Mouse (Mus musculus) testis, adult 2 months (tissue): ENCODE results near the gene Kctd21. TPM values are rescaled to one million over a fixed set of nuclear protein-coding genes. Genes with fewer than 3 reads are reported as not detected.

Experiments used
- H3K27ac ChIP-seq: fragments of 200-500 bp; 2 replicates; pipeline ENCODE4 v1.5.1; 2012; ENCODE audit warnings: low read depth, low read length; ENCODE audit not compliant: control insufficient read depth, insufficient read depth
- H3K27me3 ChIP-seq: fragments of 200-500 bp; 2 replicates; pipeline ENCODE4 v1.6.1; 2012; ENCODE audit warnings: mild to moderate bottlenecking, low read length, moderate library complexity; ENCODE audit not compliant: control insufficient read depth, insufficient read depth
- H3K36me3 ChIP-seq: fragments of 200-500 bp; 2 replicates; pipeline ENCODE4 v1.6.1; 2012; ENCODE audit warnings: mild to moderate bottlenecking, low read length; ENCODE audit not compliant: control insufficient read depth, insufficient read depth
- H3K4me1 ChIP-seq: fragments of 200-500 bp; 2 replicates; pipeline ENCODE4 v1.6.1; 2012; ENCODE audit warnings: low read length; ENCODE audit not compliant: control insufficient read depth, insufficient read depth
- H3K4me3 ChIP-seq: fragments of 200-500 bp; 2 replicates; pipeline ENCODE4 v1.5.1; 2012; ENCODE audit warnings: low read depth, mild to moderate bottlenecking, low read length, moderate library complexity, mixed read lengths; ENCODE audit not compliant: control insufficient read depth
- CTCF ChIP-seq: fragments of 200-500 bp; IDR thresholded peaks from 2 replicates; pipeline ENCODE4 v1.5.1; 2012; ENCODE audit warnings: low read depth, mild to moderate bottlenecking, inconsistent platforms, low read length, moderate library complexity; ENCODE audit not compliant: control insufficient read depth, insufficient read depth, insufficient replicate concordance
- POLR2A ChIP-seq: fragments of 200-500 bp; IDR thresholded peaks from 2 replicates; pipeline ENCODE4 v1.6.1; 2012; ENCODE audit warnings: low read depth, mild to moderate bottlenecking, inconsistent platforms, low read length, moderate library complexity; ENCODE audit not compliant: control insufficient read depth
- polyA plus RNA-seq: library from polyadenylated mRNA; depleted of rRNA; stranded (reverse); fragments of >200 nt; gene quantifications from 2 replicates; pipeline ENCODE4 v1.2.3, GENCODE M21; 2012; rRNA removed

The Kctd21 gene
- 1.2 and 1.3 TPM in 2 replicates for polyA plus RNA-seq

DNA sequence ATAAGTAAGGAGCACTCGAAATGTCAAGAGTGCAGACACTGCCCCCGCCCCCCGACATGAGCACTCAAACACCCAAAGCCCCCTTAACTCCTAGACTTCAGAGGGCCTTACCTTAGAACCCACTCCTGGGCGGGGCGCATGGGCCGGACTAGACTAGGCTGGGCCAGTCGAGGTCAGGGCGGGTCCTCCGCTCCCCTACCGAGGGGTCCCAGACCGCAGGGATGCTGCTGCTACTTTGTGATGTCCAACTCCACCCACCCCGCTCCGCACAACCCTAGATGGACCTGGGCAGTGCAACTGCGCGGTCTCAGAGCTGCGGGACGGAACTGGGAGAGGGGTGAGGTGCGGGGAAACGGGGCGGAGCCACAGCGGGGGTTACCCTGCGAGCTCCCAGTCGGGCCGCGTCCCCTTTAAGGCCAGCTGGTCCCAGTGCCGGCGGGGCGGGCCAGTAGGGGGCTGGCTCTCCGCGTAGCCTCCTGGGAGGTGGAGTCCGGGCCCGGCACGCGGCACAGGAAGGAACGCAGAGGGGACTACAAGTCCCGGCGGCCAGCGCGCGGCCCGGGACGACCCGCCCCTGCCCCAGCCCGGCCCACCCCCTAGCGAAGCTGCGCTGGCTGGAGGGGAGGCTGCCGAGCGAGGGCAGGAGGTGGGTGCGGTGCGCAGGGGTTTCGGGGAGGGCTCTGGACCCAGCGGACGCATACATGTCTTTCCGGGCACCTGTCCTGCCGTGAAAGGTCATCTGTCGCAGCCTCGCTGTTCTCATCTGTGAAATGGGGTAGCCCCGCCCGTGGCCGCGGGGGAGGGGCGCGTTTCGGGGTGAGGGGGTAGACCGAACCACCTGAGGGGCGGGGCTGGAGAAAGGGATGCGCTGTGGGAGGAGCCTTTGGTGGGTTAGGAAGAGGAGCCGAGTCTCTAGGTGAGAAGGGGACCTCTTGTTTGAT, at the start of gene Kctd21, which contains the start of gene Usp35:
Gene Kctd21, plus strand, starts transcription at position 602 of the 941 bp plus-strand sequence.
Gene Usp35, minus strand, starts transcription at position 295 of the 941 bp plus-strand sequence.
- no peaks in the 10 kb centered on the region for H3K36me3 ChIP-seq
- TF ChIP-seq POLR2A (0 out of 2 replicates have a peak, but pooled peaks have one; percentile 31), CTCF (no peak)
- peaks cover 15% of the 10 kb centered on the region for H3K4me1 ChIP-seq
- peak within 1 kb of the TSS; percentile 93 for H3K4me3 ChIP-seq
- no peaks in the 10 kb centered on the region for H3K27me3 ChIP-seq
- 0 out of 2 replicates have a peak within 1 kb of the TSS, but pooled peaks have one; percentile 3 for H3K27ac ChIP-seq

DNA sequence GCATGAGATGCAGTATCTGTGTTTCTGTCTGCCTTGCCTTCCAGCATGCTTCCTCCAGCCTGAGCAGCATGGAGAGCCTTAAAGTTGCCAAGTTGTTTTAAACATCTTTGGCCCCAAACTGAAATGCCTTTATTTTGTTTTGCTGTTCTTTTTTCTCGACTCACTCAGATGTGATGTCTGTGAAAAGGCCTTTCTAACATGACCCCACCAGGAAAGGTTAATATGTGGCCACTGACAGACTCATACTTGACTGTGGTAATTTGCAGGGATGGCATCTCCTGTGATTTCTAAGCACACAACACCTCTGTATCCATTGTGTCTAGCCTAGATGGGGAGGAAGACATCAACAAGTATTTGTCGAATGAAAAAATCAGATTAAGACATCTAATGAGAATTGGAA, 35.1 kb upstream of the Kctd21 start:
- peaks cover 3% of the 10 kb centered on the region; the same call in 1 of the 2 replicates for H3K36me3 ChIP-seq
- H3K4me3 ChIP-seq: no peak overlapping the region
- H3K4me1 ChIP-seq: no peaks in the 10 kb centered on the region
- no peak overlapping the region for H3K27ac ChIP-seq
- no peaks in the 10 kb centered on the region for H3K27me3 ChIP-seq
- TF ChIP-seq POLR2A (no peak), CTCF (no peak)

DNA sequence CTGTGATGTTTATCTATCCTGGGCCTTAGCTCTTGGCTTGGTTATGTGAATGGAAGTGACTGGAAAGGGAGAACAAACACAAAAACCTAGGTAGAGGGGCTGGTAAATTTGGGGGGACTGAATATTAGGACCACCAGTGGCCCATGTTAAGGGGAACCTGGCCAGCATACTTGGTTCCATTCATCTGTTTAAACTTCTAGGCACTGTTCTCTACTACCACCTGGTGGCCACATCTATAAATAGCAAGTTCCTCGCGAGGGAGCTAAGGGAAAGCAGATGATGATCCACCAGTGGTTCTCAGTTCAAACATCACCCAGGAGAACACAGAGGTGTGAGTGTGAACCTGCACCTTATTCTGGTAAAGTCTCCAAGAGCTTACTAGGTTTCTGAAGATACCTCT, 34.7 kb upstream of the Kctd21 start:
- no peaks in the 10 kb centered on the region for H3K27me3 ChIP-seq
- H3K36me3 ChIP-seq: peaks cover 3% of the 10 kb centered on the region; the same call in 1 of the 2 replicates
- H3K4me3 ChIP-seq: no peak overlapping the region
- TF ChIP-seq CTCF (peak; percentile 16; the same call in 1 of the 2 replicates), POLR2A (no peak)
- H3K4me1 ChIP-seq: no peaks in the 10 kb centered on the region
- no peak overlapping the region for H3K27ac ChIP-seq

DNA sequence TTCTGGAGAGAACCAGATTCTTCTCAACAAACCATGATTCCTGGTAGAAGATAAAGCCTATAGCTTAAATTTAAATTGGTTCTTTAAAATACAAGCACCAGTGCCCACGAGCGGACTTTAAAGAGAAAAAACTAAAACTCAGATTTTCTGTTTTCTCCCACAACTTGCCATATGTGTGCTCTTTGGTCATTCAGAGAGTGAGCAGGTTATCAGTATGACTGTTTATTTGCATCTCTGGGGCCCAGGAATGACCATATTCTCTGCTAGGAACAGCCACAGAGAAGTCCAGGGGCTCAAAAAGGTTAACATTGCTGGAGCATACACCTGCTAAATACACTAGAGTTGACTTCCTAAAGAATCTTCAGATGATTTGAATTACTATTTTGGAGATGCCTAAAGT, 33.8 kb upstream of the Kctd21 start:
- no peak for TF ChIP-seq POLR2A
- no peak for TF ChIP-seq CTCF
- Histone ChIP-seq H3K27ac (no peak overlapping the region), H3K36me3 (peaks cover 3% of the 10 kb centered on the region), H3K27me3 (no peaks in the 10 kb centered on the region), H3K4me1 (no peaks in the 10 kb centered on the region), H3K4me3 (no peak overlapping the region)

DNA sequence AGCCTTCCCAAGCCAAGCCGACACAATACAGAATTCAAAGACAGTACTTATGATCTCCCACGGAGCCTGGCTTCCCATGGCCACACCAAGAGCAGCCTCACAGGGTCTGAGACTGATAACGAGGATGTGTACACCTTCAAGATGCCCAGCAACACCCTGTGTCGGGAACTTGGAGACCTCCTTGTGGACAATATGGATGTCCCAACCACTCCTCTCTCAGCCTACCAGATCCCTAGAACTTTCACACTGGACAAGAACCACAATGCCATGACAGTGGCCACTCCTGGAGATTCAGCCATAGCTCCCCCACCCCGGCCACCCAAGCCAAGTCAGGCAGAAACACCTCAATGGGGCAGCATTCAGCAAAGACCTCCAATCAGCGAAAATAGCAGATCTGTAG, 33.2 kb upstream of the Kctd21 start:
- no peak for TF ChIP-seq CTCF
- no peak for TF ChIP-seq POLR2A
- Histone ChIP-seq H3K27me3 (no peaks in the 10 kb centered on the region), H3K4me3 (no peak overlapping the region), H3K36me3 (peaks cover 3% of the 10 kb centered on the region), H3K4me1 (no peaks in the 10 kb centered on the region), H3K27ac (no peak overlapping the region)

DNA sequence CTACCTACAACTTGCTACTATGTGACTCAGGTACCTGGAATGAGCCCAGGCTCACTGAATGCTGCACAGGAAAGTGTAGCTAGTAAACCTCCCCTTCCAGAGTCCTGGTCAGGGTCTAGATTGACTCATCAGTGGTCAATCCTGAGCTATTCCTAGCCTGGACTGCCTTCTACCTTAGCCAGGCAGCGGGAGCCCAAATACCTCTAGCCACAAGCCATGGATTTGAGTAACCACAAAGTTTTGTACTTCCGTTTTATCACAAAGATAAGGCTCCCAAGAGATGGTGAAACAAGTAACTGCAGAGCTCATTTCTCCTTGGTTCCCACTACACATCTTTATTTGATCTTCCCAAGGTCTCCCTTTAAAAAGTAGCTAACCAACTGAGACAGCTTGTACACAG, 31.2 kb upstream of the Kctd21 start:
- Histone ChIP-seq H3K36me3 (peaks cover 3% of the 10 kb centered on the region), H3K27me3 (no peaks in the 10 kb centered on the region), H3K27ac (no peak overlapping the region), H3K4me1 (no peaks in the 10 kb centered on the region), H3K4me3 (no peak overlapping the region)
- TF ChIP-seq POLR2A (no peak), CTCF (no peak)

DNA sequence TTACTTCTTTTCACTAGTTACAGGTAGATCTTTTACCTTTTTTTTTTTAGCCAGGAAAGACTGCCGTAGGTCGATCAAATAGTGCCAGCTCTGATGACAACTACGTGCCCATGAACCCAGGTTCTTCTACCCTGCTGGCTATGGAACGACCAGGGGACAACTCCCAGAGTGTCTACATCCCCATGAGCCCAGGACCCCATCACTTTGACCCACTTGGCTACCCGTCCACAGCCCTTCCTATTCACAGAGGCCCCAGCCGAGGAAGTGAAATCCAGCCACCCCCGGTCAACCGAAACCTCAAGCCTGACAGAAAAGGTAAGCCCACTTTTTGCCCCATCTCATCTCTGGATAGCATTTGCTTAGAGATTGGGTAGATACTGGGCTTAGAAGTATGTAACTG, 30.8 kb upstream of the Kctd21 start:
- Histone ChIP-seq H3K4me1 (no peaks in the 10 kb centered on the region), H3K27me3 (no peaks in the 10 kb centered on the region), H3K36me3 (peaks cover 3% of the 10 kb centered on the region), H3K4me3 (no peak overlapping the region), H3K27ac (no peak overlapping the region)
- TF ChIP-seq POLR2A (no peak), CTCF (no peak)

DNA sequence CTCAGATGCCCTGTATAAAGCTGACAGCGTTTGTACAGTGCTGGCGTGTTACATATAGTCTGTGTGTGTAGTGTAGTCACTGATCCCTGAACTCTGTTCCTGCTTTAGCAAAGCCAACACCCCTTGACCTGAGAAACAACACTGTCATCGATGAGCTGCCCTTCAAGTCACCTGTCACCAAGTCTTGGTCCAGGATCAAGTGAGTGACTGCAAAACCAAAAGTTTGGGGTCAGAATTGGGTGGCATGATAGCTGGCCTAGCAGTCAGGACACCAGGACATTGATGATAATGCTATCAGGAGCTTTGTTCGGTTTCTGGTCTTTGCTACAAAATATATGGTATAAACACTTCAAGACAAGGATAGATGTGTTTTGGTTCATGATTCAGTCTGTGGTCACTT, 29.9 kb upstream of the Kctd21 start:
- no peak overlapping the region for H3K27ac ChIP-seq
- H3K4me3 ChIP-seq: no peak overlapping the region
- no peaks in the 10 kb centered on the region for H3K4me1 ChIP-seq
- H3K27me3 ChIP-seq: no peaks in the 10 kb centered on the region
- peaks cover 3% of the 10 kb centered on the region for H3K36me3 ChIP-seq
- TF ChIP-seq POLR2A: no peak
- TF ChIP-seq CTCF: no peak
